Mouse (Mus musculus): Measurements from ENCODE around the gene Zfp981. TPM values are rescaled to one million over a fixed set of nuclear protein-coding genes. Genes with fewer than 3 reads are reported as not detected.
A peak's percentile ranks its signal among the peaks of the same experiment; 100 is the strongest.
"Not testable (repeated sequence)": the region's sequence is repeated elsewhere in the genome, so short reads cannot be mapped to it uniquely, and the experiment has no call there.

The Zfp981 gene
- polyA plus RNA-seq, 1 experiment from 2014 or later, result not detected

GRCm38 (mm10) chr4:146516474-146516873 is 14.6 kb downstream of the Zfp981 start:
- no peak for ATAC-seq
- Histone ChIP-seq H3K4me1 (replicated peaks; ENCODE audit: control insufficient read depth, insufficient read depth, low read length) (no peaks in the 10 kb centered on the region), H3K27me3 (replicated peaks; ENCODE audit: control insufficient read depth, insufficient read depth, low read length) (no peaks in the 10 kb centered on the region), H3K9me3 (ENCODE audit: control insufficient read depth) (peaks cover 47% of the 10 kb centered on the region), H3K27ac (ENCODE audit: low read depth, low read length) (no peak overlapping the region), H3K4me2 (replicated peaks; ENCODE audit: low read depth) (no peak overlapping the region), H3K36me3 (ENCODE audit: control insufficient read depth, insufficient read depth) (no peaks in the 10 kb centered on the region), H3K9ac (ENCODE audit: low read depth, low read length) (no peak overlapping the region), H3K4me3 (ENCODE audit: low read depth, low read length) (no peak overlapping the region)
- no peak for TF ChIP-seq CTCF (IDR thresholded peaks at IDR 0.05; ENCODE audit: low read depth)
- 55% methylated on average over 1 of the region's 1 CpGs for WGBS

DNA sequence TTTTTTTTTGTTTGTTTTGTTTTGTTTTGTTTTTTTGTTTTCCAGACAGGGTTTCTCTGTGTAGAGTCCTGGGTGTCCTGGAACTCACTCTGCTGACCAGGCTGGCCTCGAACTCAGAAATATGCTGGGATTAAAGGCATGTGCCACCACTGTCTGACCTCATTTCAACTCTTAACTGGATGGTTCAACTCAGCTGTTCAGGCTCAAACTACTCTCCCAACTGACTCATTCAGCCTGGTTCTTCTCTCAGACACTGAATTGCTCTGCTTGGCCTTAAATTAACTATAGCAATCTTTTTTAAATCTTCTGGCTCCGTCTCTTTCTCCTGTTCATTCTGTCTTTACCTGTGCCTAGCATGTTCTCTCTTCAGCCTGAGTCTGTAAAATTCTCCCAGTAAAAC is 15.3 kb downstream of the Zfp981 start:
- H3K27me3 ChIP-seq (replicated peaks; ENCODE audit: control insufficient read depth, insufficient read depth, low read length); H3K27ac ChIP-seq (ENCODE audit: low read depth, low read length); H3K4me2 ChIP-seq (replicated peaks; ENCODE audit: low read depth); H3K36me3 ChIP-seq (ENCODE audit: control insufficient read depth, insufficient read depth); H3K4me1 ChIP-seq (replicated peaks; ENCODE audit: control insufficient read depth, insufficient read depth, low read length); H3K4me3 ChIP-seq (ENCODE audit: low read depth, low read length); ATAC-seq; H3K9ac ChIP-seq (ENCODE audit: low read depth, low read length): not testable (repeated sequence)
- H3K9me3 ChIP-seq (ENCODE audit: control insufficient read depth), result peaks cover 50% of the 10 kb centered on the region
- 57% methylated on average over 2 of the region's 2 CpGs for WGBS

DNA sequence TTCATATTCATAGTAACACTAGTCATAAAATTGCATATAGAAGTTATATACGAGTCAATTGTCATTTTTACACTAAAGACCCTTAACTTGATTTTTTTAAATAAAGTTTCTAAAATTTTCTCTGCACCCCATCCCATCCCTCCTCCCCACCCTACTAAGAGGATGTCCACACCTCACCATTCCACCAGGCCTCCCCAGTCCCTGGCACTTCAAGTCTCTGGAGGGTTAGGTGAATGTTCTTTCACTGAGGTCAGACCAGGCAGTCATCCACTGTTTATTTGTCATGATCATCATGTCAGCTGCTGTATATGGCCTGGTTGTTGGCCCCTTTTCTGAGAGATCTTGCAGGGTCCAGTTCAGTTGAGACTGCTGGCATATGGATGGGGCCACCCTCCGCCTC is 18.9 kb downstream of the Zfp981 start:
- no peak; the same call in 1 of the 2 replicates for ATAC-seq
- TF ChIP-seq CTCF (IDR thresholded peaks at IDR 0.05; ENCODE audit: low read depth), result no peak
- Histone ChIP-seq H3K4me1 (replicated peaks; ENCODE audit: control insufficient read depth, insufficient read depth, low read length) (no peaks in the 10 kb centered on the region), H3K36me3 (ENCODE audit: control insufficient read depth, insufficient read depth) (no peaks in the 10 kb centered on the region), H3K9me3 (ENCODE audit: control insufficient read depth) (peaks cover 56% of the 10 kb centered on the region), H3K4me2 (replicated peaks; ENCODE audit: low read depth) (no peak overlapping the region), H3K4me3 (ENCODE audit: low read depth, low read length) (no peak overlapping the region), H3K27me3 (replicated peaks; ENCODE audit: control insufficient read depth, insufficient read depth, low read length) (no peaks in the 10 kb centered on the region), H3K9ac (ENCODE audit: low read depth, low read length) (no peak overlapping the region), H3K27ac (ENCODE audit: low read depth, low read length) (no peak overlapping the region)
- 83% methylated on average over 2 of the region's 2 CpGs for WGBS

GRCm38 (mm10) chr4:146534574-146534973 is 32.7 kb downstream of the Zfp981 start:
- no peak for ATAC-seq
- H3K9me3 ChIP-seq (ENCODE audit: control insufficient read depth), result peaks cover 55% of the 10 kb centered on the region

GRCm38 (mm10) chr4:146535883-146536282 is 34.1 kb downstream of the Zfp981 start:
- no peak for TF ChIP-seq CTCF (IDR thresholded peaks at IDR 0.05; ENCODE audit: low read depth)
- Histone ChIP-seq H3K9ac (ENCODE audit: low read depth, low read length) (no peak overlapping the region), H3K27me3 (replicated peaks; ENCODE audit: control insufficient read depth, insufficient read depth, low read length) (no peaks in the 10 kb centered on the region), H3K27ac (ENCODE audit: low read depth, low read length) (no peak overlapping the region), H3K9me3 (ENCODE audit: control insufficient read depth) (peaks cover 54% of the 10 kb centered on the region), H3K4me3 (ENCODE audit: low read depth, low read length) (no peak overlapping the region), H3K4me1 (replicated peaks; ENCODE audit: control insufficient read depth, insufficient read depth, low read length) (no peaks in the 10 kb centered on the region), H3K36me3 (ENCODE audit: control insufficient read depth, insufficient read depth) (no peaks in the 10 kb centered on the region), H3K4me2 (replicated peaks; ENCODE audit: low read depth) (no peak overlapping the region)
- ATAC-seq, result no peak

More at GRCm38 (mm10) chr4:146534574-146534973, 32.7 kb downstream of the Zfp981 start:
- 86% methylated on average over 4 of the region's 4 CpGs for WGBS
- Histone ChIP-seq H3K27ac (ENCODE audit: low read depth, low read length) (no peak overlapping the region), H3K36me3 (ENCODE audit: control insufficient read depth, insufficient read depth) (no peaks in the 10 kb centered on the region), H3K27me3 (replicated peaks; ENCODE audit: control insufficient read depth, insufficient read depth, low read length) (no peaks in the 10 kb centered on the region), H3K4me3 (ENCODE audit: low read depth, low read length) (no peak overlapping the region), H3K4me1 (replicated peaks; ENCODE audit: control insufficient read depth, insufficient read depth, low read length) (no peaks in the 10 kb centered on the region), H3K4me2 (replicated peaks; ENCODE audit: low read depth) (no peak overlapping the region), H3K9ac (ENCODE audit: low read depth, low read length) (no peak overlapping the region)
- TF ChIP-seq CTCF (IDR thresholded peaks at IDR 0.05; ENCODE audit: low read depth), result no peak

DNA sequence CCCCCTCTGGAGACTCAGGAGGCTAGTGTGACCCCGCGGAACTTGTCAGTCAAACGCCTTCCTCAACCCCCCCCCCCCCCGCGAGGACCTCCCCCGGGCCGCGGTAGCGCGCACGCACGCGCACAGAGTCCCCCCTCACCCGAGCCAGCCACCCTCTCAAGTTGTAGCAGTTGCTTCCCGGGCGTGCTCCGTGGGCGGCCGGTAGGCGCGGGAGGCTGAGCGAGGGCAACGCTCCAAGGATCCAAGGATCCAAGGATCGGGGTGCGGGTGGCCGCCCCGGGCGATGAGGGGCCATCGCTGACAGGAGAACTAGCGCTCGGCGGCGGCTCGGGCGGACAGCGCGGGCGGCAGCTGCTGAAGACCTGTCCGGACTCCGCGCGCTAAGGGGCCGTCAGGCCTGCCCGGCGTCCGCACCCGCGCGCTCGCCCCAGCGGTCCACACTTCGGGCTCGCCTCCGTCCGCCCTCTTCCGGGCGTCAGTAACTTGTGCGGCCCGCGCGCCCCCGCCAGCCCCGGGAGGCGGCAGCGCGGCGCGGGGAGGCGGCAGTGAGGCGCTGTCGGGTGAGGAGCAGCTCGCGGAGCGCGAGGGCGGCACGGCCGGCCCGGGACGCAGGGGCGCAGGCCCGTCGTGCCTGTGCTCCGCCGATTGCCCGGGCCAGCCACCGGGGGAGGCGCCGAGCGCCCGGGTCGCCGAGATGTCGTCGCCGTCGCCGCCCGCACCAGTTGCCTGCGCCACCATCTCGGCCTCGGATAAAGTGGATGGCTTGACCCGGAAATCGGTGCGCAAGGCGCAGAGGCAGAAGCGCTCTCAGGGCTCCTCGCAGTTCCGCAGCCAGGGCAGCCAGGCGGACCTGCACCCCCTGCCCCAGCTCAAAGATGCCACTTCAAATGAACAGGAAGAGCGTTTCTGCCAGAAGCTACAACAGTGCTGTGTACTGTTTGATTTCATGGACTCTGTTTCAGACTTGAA is 78.4 kb downstream of the Zfp981 start:
- H3K36me3 ChIP-seq (ENCODE audit: control insufficient read depth, insufficient read depth); H3K27me3 ChIP-seq (replicated peaks; ENCODE audit: control insufficient read depth, insufficient read depth, low read length); H3K27ac ChIP-seq (ENCODE audit: low read depth, low read length); H3K4me3 ChIP-seq (ENCODE audit: low read depth, low read length); H3K4me1 ChIP-seq (replicated peaks; ENCODE audit: control insufficient read depth, insufficient read depth, low read length); H3K9ac ChIP-seq (ENCODE audit: low read depth, low read length); H3K9me3 ChIP-seq (ENCODE audit: control insufficient read depth); H3K4me2 ChIP-seq (replicated peaks; ENCODE audit: low read depth): not testable (repeated sequence)
- ATAC-seq, result peak; percentile 59
- WGBS, result no CpG with 5 or more reads among the region's 111 CpGs

Other genes starting within 250 kb of the Zfp981 start
- gene Zfp992, start 53.0 kb upstream of the Zfp981 start, polyA plus RNA-seq (2015; fragmentation: Nextera tagmentation; extraction: Ambion mirVana), result 4.3 and 4.8 TPM in 2 replicates
- gene Zfp993, start 108.9 kb downstream of the Zfp981 start, polyA plus RNA-seq (2015; fragmentation: Nextera tagmentation; extraction: Ambion mirVana), result 4.9 and 6.8 TPM in 2 replicates

Data from intestine, postnatal 0 days (tissue).